Mouse (Mus musculus) liver, embryonic 14.5 days (tissue): ENCODE measurements around the gene Cd47.

ENCODE experiments used
- CTCF ChIP-seq: IDR thresholded peaks from 2 replicates; pipeline ENCODE4 v1.5.1; 2016; ENCODE audit warnings: antibody characterized with exemption, low read depth, control low read depth
- EP300 ChIP-seq: IDR thresholded peaks from 2 replicates; pipeline ENCODE4 v1.6.1; 2016; ENCODE audit warnings: antibody characterized with exemption, low read depth

- TF ChIP-seq CTCF: no peak
- TF ChIP-seq EP300: no peak
These were observed 12.7 kb downstream of the Cd47 start for GRCm38 (mm10) chr16:49812821-49813616.
